Mouse (Mus musculus) MEL (cell line): ENCODE measurements around the gene Ift57. TPM values are rescaled to one million over a fixed set of nuclear protein-coding genes. Genes with fewer than 3 reads are reported as not detected.
A peak's percentile ranks its signal among the peaks of the same experiment; 100 is the strongest.

Source experiments
- DNase-seq: peaks from one replicate; pipeline ENCODE4 v3.0.0; 2011; ENCODE audit warnings: low read depth, low spot score
- H3K27ac ChIP-seq: 2 replicates; pipeline ENCODE4 v1.5.1; 2012; ENCODE audit warnings: low read depth, mild to moderate bottlenecking, control low read depth, low read length, moderate library complexity; ENCODE audit not compliant: control insufficient read depth
- H3K27me3 ChIP-seq, 2 experiments: fragments of 150-350 bp in 1 of 2; sonication (generic) in 1 of 2; 2 replicates each; pipeline ENCODE4 v1.6.1; 2012; ENCODE audit warnings: low read length in 2 of 2, mild to moderate bottlenecking in 2 of 2, improper control_type of control experiment in 1 of 2, moderate library complexity in 1 of 2; ENCODE audit not compliant: insufficient read depth in 2 of 2, control insufficient read depth in 1 of 2
- H3K36me3 ChIP-seq, 2 experiments: 2 replicates each; pipeline ENCODE4 v1.6.1; 2012 to 2014; ENCODE audit warnings: low read length in 2 of 2, improper control_type of control experiment in 1 of 2, inconsistent platforms in 1 of 2, mild to moderate bottlenecking in 1 of 2; ENCODE audit not compliant: insufficient read depth in 2 of 2, control insufficient read depth in 1 of 2
- H3K4me1 ChIP-seq, 2 experiments: fragments of 150-350 bp in 1 of 2; sonication (generic) in 1 of 2; 2 replicates each; pipeline ENCODE4 v1.6.1; 2012; ENCODE audit warnings: low read length in 2 of 2, improper control_type of control experiment in 1 of 2, mild to moderate bottlenecking in 1 of 2; ENCODE audit not compliant: insufficient read depth in 2 of 2, control insufficient read depth in 1 of 2
- H3K4me3 ChIP-seq, 2 experiments: fragments of 150-350 bp in 1 of 2; sonication (generic) in 1 of 2; 2 replicates each; pipeline ENCODE4 v1.5.1; 2012; ENCODE audit warnings: low read depth in 2 of 2, low read length in 2 of 2, mild to moderate bottlenecking in 2 of 2, moderate library complexity in 2 of 2, control low read depth in 1 of 2, improper control_type of control experiment in 1 of 2; ENCODE audit not compliant: control insufficient read depth in 1 of 2, insufficient read depth in 1 of 2
- H3K79me2 ChIP-seq: 2 replicates; pipeline ENCODE4 v1.6.1; 2012; ENCODE audit warnings: mild to moderate bottlenecking, low read length, moderate library complexity; ENCODE audit not compliant: control insufficient read depth, poor library complexity, insufficient read depth
- H3K9ac ChIP-seq: 2 replicates; pipeline ENCODE4 v1.6.1; 2012; ENCODE audit warnings: low read depth, mild to moderate bottlenecking, control low read depth, low read length, moderate library complexity; ENCODE audit not compliant: control insufficient read depth, poor library complexity, severe bottlenecking
- H3K9me3 ChIP-seq: fragments of 150-350 bp; sonication (generic); replicated peaks from 2 replicates; pipeline ENCODE4 v1.6.1; 2012; ENCODE audit warnings: mild to moderate bottlenecking, low read length, improper control_type of control experiment, moderate library complexity; ENCODE audit not compliant: insufficient read depth
- CHD1 ChIP-seq: IDR thresholded peaks from 2 replicates; pipeline ENCODE4 v1.6.1; 2012; ENCODE audit warnings: low read depth, mild to moderate bottlenecking, inconsistent platforms, low read length, improper control_type of control experiment
- CHD2 ChIP-seq: IDR thresholded peaks from 2 replicates; pipeline ENCODE4 v1.6.1; 2011; ENCODE audit warnings: low read length, improper control_type of control experiment
- CTCF ChIP-seq, 3 experiments: IDR thresholded peaks in 2 of 3; conservative IDR thresholded peaks in 1 of 3; 2 replicates each; pipeline ENCODE4 v1.5.1; 2011 to 2012; ENCODE audit warnings: low read length in 3 of 3, low read depth in 2 of 3, mild to moderate bottlenecking in 2 of 3, improper control_type of control experiment in 1 of 3, inconsistent platforms in 1 of 3, mixed read lengths in 1 of 3, moderate library complexity in 1 of 3; ENCODE audit not compliant: control insufficient read depth in 1 of 3, insufficient read depth in 1 of 3, poor library complexity in 1 of 3, severe bottlenecking in 1 of 3
- E2F4 ChIP-seq: IDR thresholded peaks from 2 replicates; pipeline ENCODE4 v1.6.1; 2011; ENCODE audit warnings: low read depth, low read length, improper control_type of control experiment, borderline replicate concordance
- ELF1 ChIP-seq: IDR thresholded peaks from 2 replicates; pipeline ENCODE4 v1.6.1; 2014; ENCODE audit warnings: low read depth, mild to moderate bottlenecking, inconsistent platforms, low read length, improper control_type of control experiment, moderate library complexity
- ETS1 ChIP-seq: IDR thresholded peaks from 2 replicates; pipeline ENCODE4 v1.6.1; 2012; ENCODE audit warnings: low read depth, mild to moderate bottlenecking, inconsistent platforms, low read length, improper control_type of control experiment, moderate library complexity
- GABPA ChIP-seq: IDR thresholded peaks from 2 replicates; pipeline ENCODE4 v1.6.1; 2012; ENCODE audit warnings: low read depth, mild to moderate bottlenecking, inconsistent platforms, low read length, improper control_type of control experiment, moderate library complexity
- GATA1 ChIP-seq: IDR thresholded peaks from 2 replicates; pipeline ENCODE4 v1.6.1; 2011; ENCODE audit warnings: low read depth, low read length, improper control_type of control experiment
- JUND ChIP-seq: IDR thresholded peaks from 2 replicates; pipeline ENCODE4 v1.6.1; 2011; ENCODE audit warnings: low read depth, mild to moderate bottlenecking, improper control_type of control experiment, low read length
- MAX ChIP-seq: IDR thresholded peaks from 2 replicates; pipeline ENCODE4 v1.6.1; 2011; ENCODE audit warnings: low read length, improper control_type of control experiment
- MEF2A ChIP-seq: IDR thresholded peaks from 2 replicates; pipeline ENCODE4 v1.6.1; 2014; ENCODE audit warnings: low read depth, mild to moderate bottlenecking, inconsistent platforms, low read length, improper control_type of control experiment; ENCODE audit not compliant: poor library complexity, insufficient replicate concordance, severe bottlenecking; ENCODE audit errors: extremely low read depth
- MYB ChIP-seq: IDR thresholded peaks from 2 replicates; pipeline ENCODE4 v1.6.1; 2011; ENCODE audit warnings: mild to moderate bottlenecking, low read depth, low read length, improper control_type of control experiment
- MYC ChIP-seq: IDR thresholded peaks from 2 replicates; pipeline ENCODE4 v1.6.1; 2011; ENCODE audit warnings: low read depth, mild to moderate bottlenecking, low read length, improper control_type of control experiment, moderate library complexity
- NELFE ChIP-seq: IDR thresholded peaks from 2 replicates; pipeline ENCODE4 v1.6.1; 2011; ENCODE audit warnings: low read depth, low read length, improper control_type of control experiment
- SIN3A ChIP-seq: IDR thresholded peaks from 2 replicates; pipeline ENCODE4 v1.6.1; 2012; ENCODE audit warnings: low read length, improper control_type of control experiment, inconsistent platforms
- SMC3 ChIP-seq: IDR thresholded peaks from 2 replicates; pipeline ENCODE4 v1.6.1; 2011; ENCODE audit warnings: low read depth, low read length, improper control_type of control experiment
- TCF12 ChIP-seq: IDR thresholded peaks from 2 replicates; pipeline ENCODE4 v1.6.1; 2014; ENCODE audit warnings: low read depth, mild to moderate bottlenecking, inconsistent platforms, low read length, improper control_type of control experiment, moderate library complexity
- USF1 ChIP-seq: IDR thresholded peaks from 2 replicates; pipeline ENCODE4 v1.6.1; 2014; ENCODE audit warnings: low read depth, mild to moderate bottlenecking, inconsistent platforms, low read length, improper control_type of control experiment, moderate library complexity
- USF2 ChIP-seq, 2 experiments: IDR thresholded peaks; 2 replicates each; pipeline ENCODE4 v1.6.1; 2011 to 2012; ENCODE audit warnings: improper control_type of control experiment in 2 of 2, low read length in 2 of 2, borderline replicate concordance in 1 of 2, inconsistent platforms in 1 of 2, low read depth in 1 of 2, mild to moderate bottlenecking in 1 of 2; ENCODE audit not compliant: insufficient read depth in 1 of 2
- polyA plus RNA-seq, 2 experiments: library from polyadenylated mRNA; stranded (reverse) in 1 of 2; unstranded in 1 of 2; fragments of >175 nt in 1 of 2; fragments of >200 nt in 1 of 2; gene quantifications; 2 replicates each; pipeline versions ENCODE4 v1.2.1 to v1.2.4; 2012; ENCODE audit warnings: low replicate concordance in 2 of 2, low read depth in 1 of 2; ENCODE audit not compliant: insufficient read length in 2 of 2, insufficient read depth in 1 of 2, missing spikeins in 1 of 2
- total RNA-seq: library from RNA; depleted of rRNA; stranded (reverse); fragments of 300-350 nt; gene quantifications from 2 replicates; pipeline ENCODE4 v1.2.3, GENCODE M21; 2012

The Ift57 gene
- total and polyA plus RNA-seq, 3 experiments, result 5.7 to 11.1 TPM; not detected in 1

DNA sequence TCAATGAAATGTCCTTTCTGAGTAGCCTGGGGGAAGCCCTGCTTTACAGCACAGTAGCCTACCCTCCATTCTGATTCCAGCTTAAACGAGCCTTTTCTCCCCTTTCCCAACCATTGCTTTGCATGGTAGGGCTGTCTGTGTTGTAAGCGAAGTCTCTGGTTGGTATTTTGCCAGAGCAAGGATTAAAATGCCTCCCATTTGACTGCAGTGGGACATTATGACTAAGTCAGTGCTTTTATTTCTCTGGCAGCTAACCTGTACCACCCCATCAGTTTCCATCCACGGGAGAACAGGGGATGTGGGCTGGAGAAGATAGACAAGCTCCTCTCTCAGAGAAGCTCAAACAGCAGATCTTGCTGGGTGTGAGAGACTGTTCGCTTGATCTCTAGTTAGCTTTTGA is 24.2 kb downstream of the Ift57 start:
- TF ChIP-seq CHD2 (no peak), MYC (no peak), MYB (no peak), TCF12 (no peak), NELFE (no peak), CTCF (IDR thresholded peaks at IDR 0.05 in 2 of 3, conservative IDR thresholded peaks at IDR 0.05 in 1 of 3; ENCODE audit: control insufficient read depth in 1 of 3, insufficient read depth in 1 of 3, low read depth in 2 of 3, low read length in 3 of 3, poor library complexity in 1 of 3, severe bottlenecking in 1 of 3) (no peak), MAX (no peak), SIN3A (no peak), MEF2A (no peak), GATA1 (no peak), GABPA (no peak), ELF1 (no peak)
- TF ChIP-seq, all 39 proteins: peak for 0
- no peak overlapping the region for H3K27ac ChIP-seq
- DNase-seq, result no peak

DNA sequence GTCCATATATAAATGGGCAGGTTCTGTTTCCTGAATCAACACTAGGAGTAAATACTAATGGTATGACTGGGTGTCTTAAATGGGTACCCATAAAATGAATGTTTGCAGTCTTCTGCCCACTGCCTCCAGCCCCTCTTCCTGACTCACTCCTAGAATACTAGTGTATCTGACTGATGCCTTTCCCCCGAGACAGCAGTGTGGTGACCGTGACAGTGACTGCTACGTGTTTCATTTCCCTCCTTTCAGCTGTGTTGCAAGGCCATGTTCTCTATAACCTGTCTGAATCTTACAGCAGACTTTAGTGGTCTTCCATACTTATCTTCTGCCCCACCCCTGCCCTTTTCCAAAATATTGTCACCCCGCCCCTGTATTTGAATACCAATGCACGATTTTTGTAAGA is 25.2 kb downstream of the Ift57 start:
- H3K9me3 ChIP-seq, result no peaks in the 10 kb centered on the region
- H3K27me3 ChIP-seq, result no peaks in the 10 kb centered on the region
- no peaks in the 10 kb centered on the region for H3K79me2 ChIP-seq
- no peak overlapping the region for H3K9ac ChIP-seq
- peaks cover 19 to 30% of the 10 kb centered on the region in 2 experiments for H3K4me1 ChIP-seq
- no peak overlapping the region for H3K4me3 ChIP-seq
- TF ChIP-seq ETS1 (no peak), MYC (no peak)
- TF ChIP-seq, all 39 proteins: peak for 0
- no peak for DNase-seq
- peaks cover 0 to 34% of the 10 kb centered on the region in 2 experiments; a peak in 2 of 4 replicates for H3K36me3 ChIP-seq
- H3K27ac ChIP-seq, result no peak overlapping the region

More for the DNA sequence above, 24.2 kb downstream of the Ift57 start:
- H3K79me2 ChIP-seq, result no peaks in the 10 kb centered on the region
- H3K36me3 ChIP-seq, result peaks cover 0 to 34% of the 10 kb centered on the region in 2 experiments; a peak in 2 of 4 replicates
- H3K4me1 ChIP-seq, result peaks cover 19 to 30% of the 10 kb centered on the region in 2 experiments
- no peak overlapping the region for H3K4me3 ChIP-seq
- no peaks in the 10 kb centered on the region for H3K27me3 ChIP-seq
- H3K9ac ChIP-seq, result no peak overlapping the region
- H3K9me3 ChIP-seq, result no peaks in the 10 kb centered on the region

DNA sequence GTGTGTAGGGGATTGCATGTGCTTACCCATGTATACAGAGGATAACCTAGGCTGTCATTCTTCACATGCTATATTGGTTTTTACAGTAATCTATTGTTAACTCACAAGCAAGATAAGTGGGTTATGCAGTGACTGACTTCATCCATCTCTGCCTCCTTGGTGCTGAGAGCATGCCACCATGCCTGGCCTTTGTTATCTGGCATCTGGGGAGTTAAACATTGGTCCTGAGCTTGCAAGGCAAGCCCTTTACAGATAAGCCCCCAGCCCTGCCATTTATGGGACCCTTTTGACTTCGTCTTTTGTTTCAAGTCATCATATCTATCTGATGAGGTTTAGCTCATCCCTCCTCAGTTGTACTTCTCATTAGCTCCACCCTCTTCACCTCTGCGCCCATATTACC is 25.9 kb downstream of the Ift57 start:
- TF ChIP-seq ETS1, result 0 out of 2 replicates have a peak, but pooled peaks have one; percentile 17
- TF ChIP-seq MAX, result no peak
- no peak for TF ChIP-seq CTCF (IDR thresholded peaks at IDR 0.05 in 2 of 3, conservative IDR thresholded peaks at IDR 0.05 in 1 of 3; ENCODE audit: control insufficient read depth in 1 of 3, insufficient read depth in 1 of 3, low read depth in 2 of 3, low read length in 3 of 3, poor library complexity in 1 of 3, severe bottlenecking in 1 of 3)
- TF ChIP-seq SMC3, result no peak
- TF ChIP-seq USF1, result no peak
- TF ChIP-seq USF2 (IDR thresholded peaks at IDR 0.05; ENCODE audit: borderline replicate concordance in 1 of 2, insufficient read depth in 1 of 2, low read depth in 1 of 2, low read length in 2 of 2), result no peak
- TF ChIP-seq E2F4, result no peak
- TF ChIP-seq JUND, result no peak
- peak; percentile 56; the same call in 1 of the 2 replicates for TF ChIP-seq GATA1
- TF ChIP-seq SIN3A, result 0 out of 2 replicates have a peak, but pooled peaks have one; percentile 9
- no peak for TF ChIP-seq CHD1
- Histone ChIP-seq H3K79me2 (no peaks in the 10 kb centered on the region), H3K27me3 (no peaks in the 10 kb centered on the region), H3K27ac (0 out of 2 replicates have a peak overlapping the region, but pooled peaks have one; percentile 13), H3K9me3 (no peaks in the 10 kb centered on the region), H3K36me3 (peaks cover 0 to 34% of the 10 kb centered on the region in 2 experiments; a peak in 2 of 4 replicates), H3K4me3 (no peak overlapping the region), H3K9ac (no peak overlapping the region), H3K4me1 (peaks cover 19 to 30% of the 10 kb centered on the region in 2 experiments)
- peak; percentile 26 for DNase-seq
